Mouse (Mus musculus): Measurements from ENCODE around the gene Vegfa.

DNA sequence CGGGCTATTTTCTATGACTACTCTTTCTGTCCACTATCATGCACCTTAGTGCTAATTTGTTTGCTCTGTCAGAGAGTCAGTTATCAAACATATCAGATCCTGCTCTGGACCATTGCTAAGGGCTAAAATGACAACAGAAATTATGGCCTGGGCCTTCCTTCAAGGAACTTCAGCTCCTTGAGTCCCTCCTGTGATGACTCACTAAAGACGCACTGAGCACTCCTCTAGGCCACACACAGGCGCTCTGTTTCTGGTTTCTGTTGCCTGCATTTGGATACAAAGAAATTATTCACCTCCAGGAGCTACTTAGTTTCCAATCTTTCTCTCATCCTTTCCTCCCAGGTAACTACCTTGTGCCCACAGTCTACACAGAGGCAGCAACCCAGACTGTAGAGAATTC, 39.4 kb upstream of the Vegfa start:
- TF ChIP-seq CTCF (IDR thresholded peaks at IDR 0.05; ENCODE audit: control insufficient read depth, insufficient read depth, insufficient read length): no peak
- no peak for TF ChIP-seq USF1 (IDR thresholded peaks at IDR 0.05; ENCODE audit: low read depth)
